Mouse (Mus musculus): ENCODE measurements around the gene Cux1.

Cux1 gene

DNA sequence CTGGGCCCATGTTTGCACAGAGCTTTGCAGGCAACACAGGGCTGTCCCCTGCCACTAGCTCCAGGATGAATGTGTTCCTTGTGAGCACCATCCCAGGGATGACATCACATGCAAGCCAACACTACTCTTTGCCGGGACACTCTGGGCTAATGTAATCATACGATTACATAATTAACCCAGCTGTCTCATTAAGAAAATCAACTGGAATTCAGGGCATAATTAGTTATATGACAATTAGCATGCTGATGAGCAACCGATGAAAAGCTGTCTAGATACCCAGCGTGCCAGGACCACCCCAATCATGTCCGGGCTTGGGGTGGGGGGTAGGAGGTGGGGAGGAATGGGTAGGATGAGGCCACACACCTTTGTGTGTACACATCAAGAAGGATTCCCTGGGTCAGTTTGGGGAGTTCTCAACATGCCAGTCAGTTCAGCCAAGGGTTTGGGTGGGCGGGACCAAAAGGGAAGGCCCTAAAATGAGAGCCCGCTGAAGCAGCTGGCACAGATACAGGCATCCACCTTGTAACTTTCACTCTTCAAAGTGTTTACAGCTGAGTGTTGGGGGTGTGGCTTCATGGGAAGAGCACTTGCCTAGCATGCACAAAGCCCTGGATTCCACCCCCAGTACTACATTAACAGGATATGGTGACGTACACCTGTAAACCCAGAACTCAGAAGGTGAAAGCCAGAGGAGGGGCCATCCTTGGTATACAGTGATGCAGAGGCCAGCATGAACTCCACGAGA lies 184.9 kb downstream of the Cux1 start:
- DNase-seq (ENCODE audit: low read depth, low spot score) = no peak

DNA sequence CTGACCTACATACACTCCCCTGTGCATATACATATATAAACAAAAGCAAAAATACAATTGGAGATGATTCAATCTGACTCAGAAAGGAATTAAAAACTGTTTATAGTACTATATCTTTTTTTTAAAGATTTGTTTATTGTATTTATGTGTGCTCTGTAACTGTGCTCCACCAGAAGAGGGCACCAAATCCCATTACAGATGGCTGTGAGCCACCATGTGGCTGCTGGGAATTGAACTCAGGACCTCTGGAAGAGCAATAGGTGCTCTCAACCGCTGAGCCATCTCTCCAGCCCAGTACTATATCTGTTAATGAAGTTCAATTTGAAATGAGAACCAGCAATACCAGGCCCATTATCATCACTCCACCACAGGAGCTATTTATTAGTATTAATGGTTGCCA lies 187.9 kb downstream of the Cux1 start:
- peak; percentile 33 for DNase-seq (ENCODE audit: low read depth, low spot score)

DNA sequence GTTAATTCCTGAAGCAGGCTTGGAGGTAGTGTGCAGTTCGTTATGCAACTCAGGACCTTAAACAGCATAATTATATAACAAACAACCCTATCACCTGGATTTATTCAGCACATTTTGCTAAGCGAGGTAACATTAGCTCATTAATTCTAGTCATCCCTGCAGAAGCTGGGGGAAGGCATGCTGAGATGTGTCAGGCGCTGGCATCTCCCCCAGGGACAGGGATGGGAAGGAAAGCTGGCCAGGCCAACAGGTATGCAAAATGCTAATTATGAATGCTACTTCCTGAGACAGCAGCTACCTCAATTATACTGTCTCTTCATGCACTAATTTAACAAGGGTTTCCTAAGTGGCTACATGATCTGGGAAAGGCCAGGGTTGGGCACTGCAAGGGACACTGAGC lies 190.2 kb downstream of the Cux1 start:
- no peak for DNase-seq (ENCODE audit: low read depth, low spot score)

DNA sequence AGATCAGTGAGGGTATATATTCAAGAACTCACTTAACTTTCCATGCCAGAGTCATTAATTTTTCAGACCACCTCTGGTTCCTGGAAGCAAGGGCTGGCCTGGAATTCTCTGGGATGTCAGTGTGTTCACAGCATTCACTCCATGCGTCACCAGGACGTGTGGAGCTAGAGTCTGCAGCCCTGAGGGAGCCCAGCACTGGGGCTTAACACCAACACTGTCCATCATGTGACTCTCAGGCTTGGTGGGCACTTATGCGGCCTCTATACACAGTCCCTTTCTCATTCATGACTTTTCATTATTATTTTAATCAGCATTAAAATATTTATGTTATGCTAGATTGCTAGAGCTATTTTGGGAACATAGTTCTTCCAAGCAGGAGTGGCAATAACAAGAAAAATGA lies 191.9 kb downstream of the Cux1 start:
- DNase-seq (ENCODE audit: low read depth, low spot score) = no peak

DNA sequence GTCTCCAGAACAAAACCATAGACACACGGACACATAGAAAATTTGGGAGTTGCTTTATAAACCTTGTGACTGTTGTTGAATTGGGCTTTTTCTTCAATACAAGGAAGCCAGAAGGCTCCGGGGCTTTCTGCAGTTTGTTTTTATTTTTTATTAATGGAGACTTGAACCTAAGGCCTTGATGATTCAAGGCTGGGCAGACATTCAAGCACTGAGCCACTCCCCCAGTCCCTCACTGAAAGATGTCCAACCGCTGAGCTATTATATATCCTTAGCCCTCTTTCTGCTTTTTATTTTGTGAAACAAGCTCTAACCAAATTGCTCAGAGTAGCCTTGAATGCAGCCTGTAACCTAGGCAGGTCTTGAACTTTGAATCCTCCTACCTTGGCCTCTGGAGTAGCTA lies 195.0 kb downstream of the Cux1 start:
- no peak for DNase-seq (ENCODE audit: low read depth, low spot score)

DNA sequence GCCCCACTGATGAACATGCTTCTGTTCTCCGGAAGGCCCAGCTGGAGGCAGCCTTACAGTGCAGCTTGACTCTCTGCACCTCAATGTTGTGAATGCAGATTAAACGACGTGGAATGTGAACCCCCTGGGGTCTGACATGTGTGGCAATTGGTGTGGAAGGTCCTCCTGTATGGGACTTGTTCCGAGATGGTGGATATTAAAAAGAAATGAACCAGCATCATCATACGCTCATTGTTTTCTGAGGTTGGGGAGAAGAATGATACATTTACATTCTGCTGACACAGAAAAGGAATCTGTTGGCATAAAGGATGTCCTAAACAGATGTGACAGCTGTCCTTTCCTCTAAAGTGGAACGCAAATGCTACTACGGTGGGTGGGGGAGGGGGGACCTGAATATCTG lies 203.9 kb downstream of the Cux1 start:
- no peak for DNase-seq (ENCODE audit: low read depth, low spot score)

DNA sequence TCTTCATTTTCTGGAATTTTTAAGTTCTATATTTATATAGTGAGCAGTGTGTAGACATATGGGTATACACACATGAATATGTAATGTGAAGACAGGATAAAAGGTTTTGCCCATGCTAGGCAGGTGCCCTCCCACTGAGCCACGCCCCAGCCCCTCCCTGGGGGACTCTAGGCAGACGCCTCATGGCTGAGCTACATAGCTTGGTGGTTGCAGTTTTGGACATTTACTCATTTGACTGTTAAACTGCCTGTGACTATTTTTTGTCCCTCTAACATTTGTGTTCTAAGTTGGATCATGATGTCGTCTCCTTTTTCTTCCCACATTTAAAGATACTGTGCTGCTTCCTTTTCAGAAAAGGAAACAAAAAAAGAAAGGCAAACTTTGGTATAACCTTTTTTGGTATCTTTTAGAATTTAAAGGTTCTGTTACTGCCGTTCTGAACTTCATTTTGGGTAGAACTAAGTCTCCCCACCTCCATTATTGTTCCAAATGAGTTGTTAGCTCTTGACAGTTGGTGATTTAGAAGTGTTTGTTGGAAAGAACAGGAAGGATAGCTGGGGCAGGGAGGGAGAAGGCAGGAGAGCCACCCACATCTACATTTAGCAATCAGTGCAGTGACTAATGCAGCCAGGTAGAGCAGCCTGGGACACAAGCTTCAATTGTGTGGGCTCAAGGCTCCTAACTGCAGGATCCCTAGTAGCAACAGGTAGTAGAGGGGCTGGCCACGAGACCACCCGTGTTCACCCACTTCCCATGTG lies 204.6 kb downstream of the Cux1 start:
- DNase-seq (ENCODE audit: low read depth, low spot score) = no peak

DNA sequence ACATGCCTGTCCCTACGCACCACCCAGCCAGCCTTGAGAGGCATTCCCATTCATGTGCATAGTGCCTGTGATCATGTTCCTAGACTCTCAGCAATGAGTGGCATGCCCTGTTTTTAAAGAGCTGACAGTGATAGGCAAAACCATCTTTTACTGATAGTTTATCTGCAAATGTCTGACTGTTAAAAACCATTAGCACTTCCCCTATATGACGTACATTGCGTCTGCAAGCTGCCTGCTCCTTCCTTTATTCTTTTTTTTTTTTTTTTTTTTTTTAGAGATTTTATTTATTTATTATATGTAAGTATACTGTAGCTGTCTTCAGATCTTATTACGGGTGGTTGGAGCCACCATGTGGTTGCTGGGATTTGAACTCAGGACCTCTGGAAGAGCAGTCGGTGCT lies 205.3 kb downstream of the Cux1 start:
- no peak for DNase-seq (ENCODE audit: low read depth, low spot score)

DNA sequence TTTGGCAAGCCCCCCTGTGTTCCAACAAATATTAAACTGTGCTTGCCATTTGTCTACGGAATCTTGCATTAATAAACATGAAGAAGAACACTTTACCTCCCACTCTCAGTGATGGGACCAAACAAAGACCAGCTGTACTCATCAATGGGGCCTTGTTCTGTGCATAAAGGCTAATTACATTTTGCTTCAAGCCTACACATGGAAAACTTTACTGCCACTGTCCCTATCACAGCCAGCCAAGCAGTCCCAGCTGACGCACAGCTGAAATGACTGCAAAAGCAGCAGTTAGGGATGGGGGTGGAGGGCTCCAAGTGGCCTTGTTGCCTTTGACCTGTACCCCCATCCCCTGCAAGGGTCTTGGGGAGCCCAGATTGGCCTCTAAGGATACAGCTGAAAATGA lies 210.1 kb downstream of the Cux1 start:
- no peak for DNase-seq (ENCODE audit: low read depth, low spot score)

DNA sequence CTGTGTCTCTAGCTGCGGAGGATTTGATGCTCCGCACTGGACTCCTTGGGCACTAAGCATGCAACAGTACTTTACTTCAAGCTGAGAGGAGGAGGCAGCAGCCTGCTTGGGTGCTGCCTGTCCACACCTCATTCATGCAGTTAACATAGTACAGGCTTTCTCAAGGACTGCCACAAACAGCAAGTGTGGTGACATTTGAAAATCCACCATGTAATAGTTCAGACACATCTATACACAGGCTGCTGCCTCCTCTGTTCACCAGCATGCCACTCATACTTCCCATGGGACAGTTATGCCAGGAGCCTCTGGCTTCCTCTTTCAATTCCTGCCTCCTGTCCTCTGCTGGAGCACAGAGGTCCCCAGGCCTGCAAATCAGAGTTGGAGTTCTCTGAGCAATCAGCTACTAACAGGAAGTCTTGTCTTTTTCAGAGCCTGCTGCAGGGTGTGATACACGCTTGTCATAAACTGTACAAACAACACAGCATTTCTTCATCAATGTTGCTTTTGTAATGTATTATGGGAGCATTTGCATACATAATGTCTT lies 211.6 kb downstream of the Cux1 start:
- no peak for DNase-seq (ENCODE audit: low read depth, low spot score)

DNA sequence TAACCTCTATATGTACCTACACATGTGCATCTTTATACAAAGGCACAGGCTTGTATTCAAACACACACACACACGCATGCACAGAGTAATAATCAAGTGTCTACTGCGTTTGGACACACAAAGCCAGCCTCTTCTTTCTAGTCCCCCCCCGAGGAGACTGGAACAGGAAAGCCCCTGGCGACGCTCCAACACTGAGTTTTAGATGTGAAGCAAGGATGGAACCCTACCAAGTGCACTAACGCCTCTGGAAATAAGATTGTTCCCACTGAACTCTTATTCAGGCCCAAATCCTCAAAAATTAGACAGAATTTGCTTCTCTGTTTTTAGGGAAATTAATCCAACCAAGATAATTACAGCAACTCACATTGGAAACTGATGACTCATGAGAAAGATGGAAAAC lies 212.6 kb downstream of the Cux1 start:
- DNase-seq (ENCODE audit: low read depth, low spot score) = no peak

DNA sequence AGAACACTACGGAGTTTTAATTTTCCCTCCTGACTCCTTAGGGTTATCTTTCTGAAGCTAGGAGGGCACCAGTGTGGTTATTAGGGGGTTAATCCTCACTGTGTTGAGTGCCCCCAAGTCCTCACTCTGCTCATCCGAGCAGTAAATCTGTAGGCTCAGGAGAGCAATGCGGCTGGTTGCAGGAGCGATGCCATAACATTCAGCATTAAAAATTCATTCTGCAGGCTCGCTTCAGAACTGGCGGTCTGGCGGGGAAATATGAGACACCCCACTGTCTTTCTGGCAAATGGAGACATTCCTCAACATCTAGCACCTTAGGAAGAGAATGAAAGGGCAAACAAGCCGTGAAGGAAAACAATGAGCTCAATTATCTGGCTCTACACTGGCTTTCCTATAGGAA lies 214.2 kb downstream of the Cux1 start:
- DNase-seq (ENCODE audit: low read depth, low spot score) = no peak

DNA sequence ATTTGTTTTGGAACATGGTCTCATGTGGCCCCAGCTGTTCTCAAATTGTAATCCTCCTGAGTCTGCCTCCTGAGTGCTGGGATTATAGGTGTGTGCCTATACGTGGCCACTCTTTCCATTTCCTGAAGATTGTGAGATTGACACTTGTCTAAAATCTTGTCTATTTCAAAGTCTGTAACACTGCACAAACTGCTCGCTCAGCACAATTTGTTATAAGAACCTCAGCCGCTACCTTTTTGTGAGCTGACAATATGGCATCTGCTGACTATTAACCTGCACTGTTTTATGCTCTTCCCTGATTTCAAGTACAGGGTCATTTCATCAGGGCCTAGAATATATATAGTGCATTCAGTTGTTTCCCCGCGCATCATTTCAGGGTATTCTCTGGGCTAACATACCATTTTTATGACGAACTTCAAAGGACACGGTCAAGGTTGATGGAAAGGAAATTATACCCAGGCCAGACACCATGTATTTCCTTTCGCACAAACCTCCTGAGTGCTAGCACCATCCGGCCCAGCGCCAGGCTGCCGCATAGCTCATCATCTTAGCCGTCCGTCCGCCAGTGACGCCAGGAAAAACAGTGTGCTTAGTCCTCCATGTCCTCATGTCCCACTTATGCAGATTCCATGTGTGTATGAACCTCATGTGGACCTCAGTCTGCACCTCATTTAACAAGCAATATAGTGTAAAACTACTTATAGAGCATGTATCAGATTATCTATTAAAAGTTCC lies 224.0 kb downstream of the Cux1 start:
- no peak for DNase-seq (ENCODE audit: low read depth, low spot score)

DNA sequence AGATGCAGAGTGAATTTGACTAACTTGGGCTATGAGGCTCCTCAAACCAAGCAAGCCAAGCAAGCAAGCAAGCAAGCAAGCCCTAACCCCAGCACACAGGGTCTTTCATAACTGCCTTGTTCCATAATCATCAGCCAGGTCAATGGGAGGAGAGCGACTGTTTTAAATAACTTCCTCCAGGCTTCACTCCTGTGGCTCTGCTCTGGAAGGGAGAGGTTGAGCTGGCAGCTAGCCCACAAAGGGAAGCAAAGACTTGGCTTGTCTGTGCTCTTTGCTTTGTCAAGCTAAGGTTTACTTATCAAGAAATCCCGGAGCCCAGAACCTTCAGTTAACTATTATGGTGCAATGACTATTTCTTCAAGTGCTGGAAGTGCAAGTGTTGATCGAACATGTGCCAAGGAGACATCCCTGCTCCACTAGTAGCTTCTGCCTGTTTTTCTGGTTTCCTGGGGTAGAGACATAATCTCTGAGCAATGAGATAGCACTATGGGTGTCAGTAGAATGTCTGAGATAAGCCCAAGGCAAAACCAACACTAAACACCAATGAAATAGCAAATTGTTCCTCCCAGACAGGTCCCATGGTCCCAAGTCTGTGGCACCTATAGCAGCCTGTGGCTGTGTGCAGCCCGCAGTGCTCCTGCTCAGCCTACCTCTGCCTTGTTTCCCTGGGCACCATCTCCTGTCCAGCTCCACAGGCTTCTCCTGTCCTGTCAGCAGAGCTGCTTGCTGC lies 230.3 kb downstream of the Cux1 start:
- DNase-seq (ENCODE audit: low read depth, low spot score) = no peak

DNA sequence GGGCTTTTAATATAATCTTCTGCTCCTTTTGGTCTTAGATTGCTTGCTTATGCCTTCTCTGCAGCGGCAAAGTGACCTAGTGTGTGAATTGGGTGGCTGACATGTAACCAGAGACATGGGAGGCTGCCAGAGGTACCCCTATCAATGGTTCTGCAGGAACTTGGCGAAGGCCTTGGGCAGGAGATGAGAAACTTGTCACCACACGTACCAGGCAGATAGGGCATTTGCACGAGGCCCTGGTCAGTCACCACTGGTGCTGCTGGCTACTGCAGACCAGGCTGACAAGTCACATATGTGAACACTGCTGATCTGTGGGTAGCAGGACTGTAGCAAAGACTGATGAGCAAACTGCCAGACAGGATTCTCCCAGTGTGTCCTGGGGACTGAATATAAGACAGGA lies 231.6 kb downstream of the Cux1 start:
- no peak for DNase-seq (ENCODE audit: low read depth, low spot score)

DNA sequence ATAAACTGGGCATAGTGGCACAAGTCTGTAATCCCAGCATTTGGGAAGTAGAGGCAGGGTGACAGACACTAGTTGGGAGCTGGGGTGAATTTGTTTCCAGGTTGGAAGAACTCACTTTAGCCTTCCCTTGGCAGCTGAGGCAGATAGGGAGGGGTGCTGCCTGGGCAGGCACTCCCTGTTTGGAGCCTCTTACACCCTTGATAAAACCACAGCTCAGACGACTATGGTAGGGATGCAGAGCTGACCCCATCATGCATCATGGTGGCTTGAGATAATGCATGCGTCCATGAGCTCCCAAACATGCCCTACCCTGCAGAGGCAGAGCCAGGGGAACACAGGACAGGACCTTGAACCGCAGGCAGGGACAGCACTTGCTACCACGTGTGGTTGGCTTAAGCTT lies 232.5 kb downstream of the Cux1 start:
- no peak for DNase-seq (ENCODE audit: low read depth, low spot score)

DNA sequence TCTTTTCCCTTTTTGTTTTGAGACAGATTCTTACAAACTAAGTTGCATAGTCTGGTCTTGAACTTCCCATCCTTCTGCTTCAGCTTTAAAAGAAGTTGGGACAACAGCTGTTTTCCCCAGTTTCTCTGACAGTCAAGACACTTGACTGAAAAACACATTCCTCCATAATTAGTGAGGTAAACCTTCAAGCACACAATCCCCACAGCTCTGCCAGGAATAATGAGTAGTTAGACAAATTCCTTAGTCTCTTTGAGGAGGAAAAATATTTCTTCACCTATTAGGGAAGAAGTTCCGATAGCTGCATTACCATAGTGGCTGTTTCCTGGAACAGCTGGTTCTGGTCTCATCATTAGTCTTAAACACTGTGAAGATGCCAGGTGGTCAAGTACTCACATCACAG lies 233.2 kb downstream of the Cux1 start:
- DNase-seq (ENCODE audit: low read depth, low spot score) = no peak

DNA sequence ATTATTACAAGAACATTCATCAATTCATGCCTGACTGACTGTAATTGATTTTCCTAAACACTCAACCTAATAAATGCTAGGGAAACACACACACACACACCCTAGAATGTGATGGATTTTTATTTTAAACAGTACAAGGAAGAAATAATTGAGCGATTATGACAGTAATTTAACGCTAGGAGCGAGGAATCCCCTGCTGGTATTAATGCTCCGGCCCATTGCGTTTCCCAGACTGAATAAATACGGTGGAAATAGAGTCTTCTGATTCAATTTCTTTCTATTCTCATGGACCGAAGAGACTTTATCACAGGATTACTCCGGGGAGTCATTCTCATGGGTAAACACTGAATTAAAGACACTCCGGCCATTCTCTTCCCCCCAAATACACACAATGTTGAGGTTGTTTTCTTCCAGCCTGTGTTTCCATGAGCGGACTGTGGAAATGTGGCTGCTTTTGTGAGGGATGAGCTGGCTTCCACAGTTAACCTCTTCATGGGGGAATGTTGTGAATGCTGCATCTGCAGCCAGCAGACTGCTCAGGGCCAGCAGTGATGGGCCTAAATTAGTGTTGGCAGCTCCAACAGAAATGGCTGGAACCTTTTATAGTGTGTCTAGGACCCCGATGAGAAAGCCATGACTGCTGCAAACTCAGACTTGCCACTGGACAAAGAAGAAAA lies 234.4 kb downstream of the Cux1 start:
- DNase-seq (ENCODE audit: low read depth, low spot score) = no peak

DNA sequence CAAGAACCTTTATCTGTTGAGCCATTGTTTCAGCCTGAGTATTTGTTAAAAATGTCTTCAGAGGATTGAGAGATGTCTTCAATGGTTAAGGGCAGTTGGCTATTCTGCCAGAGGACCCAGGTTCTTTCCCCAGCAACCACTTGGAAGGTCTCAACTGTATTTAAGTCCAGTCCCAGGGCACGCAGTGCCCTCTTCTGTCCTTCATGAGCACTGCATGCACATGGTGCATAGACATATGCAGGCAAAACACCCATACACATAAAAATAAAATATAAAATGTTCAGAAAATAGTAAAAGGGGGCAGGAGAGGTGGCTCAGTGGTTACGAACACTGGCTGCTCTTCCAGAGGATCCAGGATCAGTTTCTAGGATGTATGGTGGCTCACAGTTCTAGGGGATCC lies 239.6 kb downstream of the Cux1 start:
- DNase-seq (ENCODE audit: low read depth, low spot score) = peak; percentile 32

DNA sequence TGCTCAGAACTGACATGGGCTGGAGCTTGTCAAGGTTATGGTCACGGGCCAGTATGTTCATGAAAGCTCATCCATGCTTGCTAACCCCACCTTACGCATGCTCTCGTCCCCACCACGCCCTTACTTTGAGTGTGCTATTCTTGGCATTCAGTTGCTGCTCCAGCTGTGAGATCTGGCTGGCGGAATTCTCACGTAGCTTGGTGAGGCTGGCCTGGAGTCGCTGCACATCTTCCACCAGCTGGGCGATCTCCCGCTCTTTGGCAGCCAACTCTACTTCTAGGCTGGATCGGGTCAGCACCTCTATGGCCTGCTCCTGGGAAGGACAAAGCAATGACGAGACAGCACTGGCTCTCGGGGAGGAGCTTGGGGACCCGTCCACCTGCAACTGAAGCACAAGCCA lies 240.7 kb downstream of the Cux1 start:
- DNase-seq (ENCODE audit: low read depth, low spot score) = no peak

DNA sequence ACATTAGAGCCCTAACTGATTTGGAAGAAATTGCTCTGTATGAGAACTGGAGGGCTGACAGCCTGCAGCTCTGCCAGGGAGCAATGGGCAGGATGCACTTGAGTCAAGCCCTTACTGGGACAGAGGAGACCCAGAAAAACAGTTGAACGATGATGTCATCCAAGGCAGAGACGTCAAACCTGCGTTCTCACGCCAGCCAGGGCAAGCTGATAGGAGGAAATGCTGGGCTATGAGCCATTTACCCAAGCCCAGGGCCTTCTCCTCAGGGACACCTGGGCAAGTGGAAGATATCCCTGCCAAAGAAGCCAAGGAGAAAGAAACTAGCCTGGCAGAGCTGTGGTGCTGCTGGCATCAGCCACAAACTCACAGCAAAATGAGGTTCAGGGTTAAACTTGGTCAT lies 242.8 kb downstream of the Cux1 start:
- no peak for DNase-seq (ENCODE audit: low read depth, low spot score)
